Mouse (Mus musculus) ovary, adult 2 months (tissue): Measurements from ENCODE around the gene Olfr1056. TPM values are rescaled to one million over a fixed set of nuclear protein-coding genes. Genes with fewer than 3 reads are reported as not detected.

ENCODE experiments used
- polyA plus RNA-seq: library from polyadenylated mRNA; depleted of rRNA; stranded (reverse); fragments of >200 nt; gene quantifications from 2 replicates; pipeline ENCODE4 v1.2.3, GENCODE M21; 2012; rRNA removed

The Olfr1056 gene
- not detected in 2 replicates for polyA plus RNA-seq

GRCm38 (mm10) chr2:86362369-86362768, at the start of gene Olfr1056:
TSS of gene Olfr1056 (minus strand) at chr2:86362469.

GRCm38 (mm10) chr2:86388461-86388860, 26.2 kb upstream of the Olfr1056 start, which contains the start of gene Olfr1058:
TSS of gene Olfr1058 (minus strand) at chr2:86388561.

GRCm38 (mm10) chr2:86378293-86378692, 16.0 kb upstream of the Olfr1056 start, which contains the start of gene Olfr1057:
TSS of gene Olfr1057 (minus strand) at chr2:86378393.

GRCm38 (mm10) chr2:86350184-86350583, 12.1 kb downstream of the Olfr1056 start, which contains the start of gene Olfr1055:
TSS of gene Olfr1055 (minus strand) at chr2:86350284.

GRCm38 (mm10) chr2:86335333-86335732, 26.9 kb downstream of the Olfr1056 start, which contains the start of gene Olfr1054:
TSS of gene Olfr1054 (minus strand) at chr2:86335433.

GRCm38 (mm10) chr2:86315184-86315583, 47.1 kb downstream of the Olfr1056 start, which contains the start of gene Olfr1053:
TSS of gene Olfr1053 (minus strand) at chr2:86315284.

Other genes with a start within 250 kb of the Olfr1056 start
- not detected in 2 replicates for gene Olfr1039, start 226.5 kb downstream of the Olfr1056 start, polyA plus RNA-seq
- gene Olfr1040, start 215.7 kb downstream of the Olfr1056 start, polyA plus RNA-seq: not detected in 2 replicates
- not detected in 2 replicates for gene Olfr1042, start 200.6 kb downstream of the Olfr1056 start, polyA plus RNA-seq
- gene Olfr1043, start 194.9 kb downstream of the Olfr1056 start, polyA plus RNA-seq: not detected in 2 replicates
- gene Olfr1044, start 184.6 kb downstream of the Olfr1056 start, polyA plus RNA-seq: not detected in 2 replicates
- gene Olfr52, start 176.8 kb downstream of the Olfr1056 start, polyA plus RNA-seq: not detected in 2 replicates
- not detected in 2 replicates for gene Olfr1045, start 159.5 kb downstream of the Olfr1056 start, polyA plus RNA-seq
- gene Olfr1046, start 143.2 kb downstream of the Olfr1056 start, polyA plus RNA-seq: not detected in 2 replicates
- gene Olfr1047, start 131.1 kb downstream of the Olfr1056 start, polyA plus RNA-seq: not detected in 2 replicates
- gene Olfr1048, start 122.2 kb downstream of the Olfr1056 start, polyA plus RNA-seq: not detected in 2 replicates
- not detected in 2 replicates for gene Olfr1049, start 104.1 kb downstream of the Olfr1056 start, polyA plus RNA-seq
- not detected in 2 replicates for gene Olfr1051, start 83.4 kb downstream of the Olfr1056 start, polyA plus RNA-seq
- not detected in 2 replicates for gene Olfr1052, start 70.0 kb downstream of the Olfr1056 start, polyA plus RNA-seq
- not detected in 2 replicates for gene Olfr1053, start 47.2 kb downstream of the Olfr1056 start, polyA plus RNA-seq
- not detected in 2 replicates for gene Olfr1054, start 27.0 kb downstream of the Olfr1056 start, polyA plus RNA-seq
- not detected in 2 replicates for gene Olfr1055, start 12.2 kb downstream of the Olfr1056 start, polyA plus RNA-seq
- not detected in 2 replicates for gene Olfr1057, start 15.9 kb upstream of the Olfr1056 start, polyA plus RNA-seq
- gene Olfr1058, start 26.1 kb upstream of the Olfr1056 start, polyA plus RNA-seq: not detected in 2 replicates
- not detected in 2 replicates for gene Olfr1061, start 51.6 kb upstream of the Olfr1056 start, polyA plus RNA-seq
- gene Olfr1062, start 64.3 kb upstream of the Olfr1056 start, polyA plus RNA-seq: not detected in 2 replicates
- gene Olfr1065, start 88.1 kb upstream of the Olfr1056 start, polyA plus RNA-seq: not detected in 2 replicates
- gene Olfr1066, start 93.8 kb upstream of the Olfr1056 start, polyA plus RNA-seq: not detected in 2 replicates
- not detected in 2 replicates for gene Olfr228, start 124.9 kb upstream of the Olfr1056 start, polyA plus RNA-seq
- not detected in 2 replicates for gene Olfr1076, start 146.0 kb upstream of the Olfr1056 start, polyA plus RNA-seq
- gene Olfr1079, start 180.0 kb upstream of the Olfr1056 start, polyA plus RNA-seq: not detected in 2 replicates
- gene Olfr1080, start 195.8 kb upstream of the Olfr1056 start, polyA plus RNA-seq: not detected in 2 replicates
- not detected in 2 replicates for gene Olfr1082, start 236.5 kb upstream of the Olfr1056 start, polyA plus RNA-seq